Mouse (Mus musculus): ENCODE results near the gene Susd4.

DNA sequence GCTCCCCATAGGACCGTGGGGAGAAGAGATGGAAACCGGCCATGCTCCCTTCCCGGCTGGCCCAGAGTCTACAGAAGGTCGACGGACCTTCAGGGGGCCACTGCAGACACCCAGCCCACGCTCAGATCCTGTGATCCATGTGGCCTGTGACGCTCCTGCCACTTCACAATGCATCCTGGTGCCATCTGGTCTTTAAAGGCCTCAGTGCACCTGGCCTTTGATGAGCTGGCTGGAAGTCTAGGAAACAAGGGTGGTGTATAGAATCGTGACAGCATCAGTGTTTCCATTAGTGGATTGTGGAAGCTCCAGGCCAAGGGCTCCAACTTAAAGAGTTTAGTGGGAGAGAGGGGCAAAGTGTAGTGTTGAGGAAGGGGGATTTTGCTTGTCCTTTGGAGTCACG lies 14.6 kb upstream of the Susd4 start, which contains the start of gene Ccdc185:
- TF ChIP-seq POLR2A (IDR thresholded peaks at IDR 0.05; ENCODE audit: borderline replicate concordance, extremely low read depth, insufficient read depth, insufficient read length, poor library complexity, severe bottlenecking) (no peak), CTCF (IDR thresholded peaks at IDR 0.05; ENCODE audit: borderline replicate concordance, extremely low read depth, insufficient read depth, insufficient read length) (no peak)

Measured in brain, embryonic 14.5 days (tissue).